Mouse (Mus musculus) ovary, postnatal 36 days (tissue): ENCODE data around the gene Tcaf2.
A peak's percentile ranks its signal among the peaks of the same experiment; 100 is the strongest.

Experiments
- DNase-seq: peaks from one replicate; pipeline ENCODE4 v3.0.0; 2022; ENCODE audit warnings: low spot score, mixed read lengths

Tcaf2 gene

DNA sequence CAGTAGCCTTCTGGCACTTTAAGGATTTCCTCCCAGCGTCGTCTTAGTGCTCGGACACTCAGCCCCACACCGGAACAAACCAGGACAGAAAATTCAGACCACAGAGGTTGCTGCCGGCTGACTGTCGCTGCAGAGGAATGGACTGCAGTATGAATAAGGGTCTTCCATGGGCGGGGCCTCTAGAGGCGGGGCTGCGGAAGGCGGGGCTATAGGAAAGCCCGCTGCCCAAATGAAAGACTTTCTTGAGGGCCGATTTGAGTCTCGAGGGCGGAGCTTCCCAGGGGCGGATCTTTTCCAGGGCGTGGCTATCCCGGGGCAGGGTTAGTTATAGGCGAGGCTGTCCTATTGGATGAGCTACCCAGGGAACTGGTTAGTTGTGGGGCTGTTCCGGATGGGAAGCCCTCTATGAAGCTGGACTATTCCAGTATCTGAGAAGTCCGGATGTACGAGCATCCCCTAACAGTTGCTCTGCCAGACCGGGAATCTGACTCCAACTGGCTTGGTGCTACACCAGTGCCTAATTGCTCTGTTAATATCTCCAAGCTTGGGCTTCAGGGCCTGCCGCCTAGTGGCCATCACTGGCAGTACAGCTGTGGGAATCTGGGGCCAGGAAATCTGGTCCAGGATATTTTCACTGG lies at the start of gene Tcaf2:
Tcaf2 (minus strand) TSS at position 343 of the 638 bp plus-strand sequence.
- DNase-seq: peak; percentile 85

DNA sequence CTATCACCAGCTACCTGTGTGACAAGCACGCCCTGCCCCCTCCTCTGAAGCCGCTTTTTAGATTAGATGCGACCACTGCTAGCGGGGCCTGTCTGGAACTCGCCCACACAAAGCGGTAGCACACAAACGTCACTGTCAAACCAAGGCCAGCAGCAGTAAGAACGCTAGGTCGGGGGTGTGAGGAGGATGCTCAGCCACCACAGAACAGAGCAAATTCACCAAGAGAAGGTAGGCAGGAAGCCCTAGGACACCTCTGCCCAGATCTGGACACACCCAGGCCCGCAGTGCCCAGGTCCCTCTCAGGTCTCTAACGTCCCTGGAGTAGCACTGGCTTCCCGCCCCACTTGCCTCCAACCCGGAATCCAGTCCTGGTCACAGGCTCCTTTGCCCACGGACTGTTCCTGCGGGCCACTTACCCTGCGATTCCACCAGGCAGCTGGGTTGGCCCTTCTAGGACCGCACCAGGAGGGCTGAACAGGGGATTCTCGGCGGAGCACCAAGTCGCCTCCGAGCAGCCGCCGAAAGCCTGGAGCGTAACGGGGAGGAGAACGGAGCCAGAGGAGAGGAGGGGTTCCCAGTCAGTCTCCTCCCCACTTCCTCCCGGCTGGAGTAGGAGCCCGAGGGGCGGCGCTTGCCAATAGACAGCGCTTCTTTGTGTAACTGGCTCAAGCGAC lies 47.6 kb upstream of the Tcaf2 start:
- peak; percentile 83 for DNase-seq

DNA sequence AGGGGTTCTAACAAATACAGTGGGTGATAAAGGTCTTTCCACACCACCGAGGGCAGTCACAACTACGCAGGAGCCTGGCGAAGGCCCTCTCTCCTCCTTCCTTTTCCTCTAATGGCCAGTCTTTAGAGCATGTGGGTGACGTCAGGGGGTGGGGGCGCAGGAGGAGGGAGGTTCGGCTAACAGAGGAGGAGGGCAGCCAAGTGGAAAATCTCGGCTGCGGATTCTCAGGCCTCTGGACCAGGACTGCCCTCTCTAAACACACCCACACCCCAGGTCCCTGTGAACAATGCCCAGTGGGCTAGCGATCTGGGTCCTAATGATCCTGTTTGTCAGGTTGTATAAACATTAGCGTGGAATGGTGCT lies 47.1 kb upstream of the Tcaf2 start:
- DNase-seq: peak; percentile 75

DNA sequence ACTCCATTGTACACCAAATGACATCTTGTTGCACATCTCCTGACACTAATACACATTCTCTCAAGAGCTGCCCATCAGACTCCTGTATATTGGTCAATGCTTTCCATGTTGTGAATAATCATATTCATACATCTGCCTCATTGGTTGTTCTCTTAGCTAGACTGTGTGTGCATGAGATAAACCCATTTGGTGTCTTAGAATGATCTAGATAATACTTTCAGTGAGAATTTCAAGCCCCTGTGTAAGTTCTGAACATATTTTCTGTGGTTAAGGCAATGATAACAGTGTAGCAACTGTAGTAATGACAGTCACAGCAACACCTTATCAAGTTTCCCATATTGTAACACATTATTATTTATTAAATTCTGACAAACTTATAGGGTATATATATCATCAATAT lies 44.7 kb upstream of the Tcaf2 start:
- DNase-seq: no peak

DNA sequence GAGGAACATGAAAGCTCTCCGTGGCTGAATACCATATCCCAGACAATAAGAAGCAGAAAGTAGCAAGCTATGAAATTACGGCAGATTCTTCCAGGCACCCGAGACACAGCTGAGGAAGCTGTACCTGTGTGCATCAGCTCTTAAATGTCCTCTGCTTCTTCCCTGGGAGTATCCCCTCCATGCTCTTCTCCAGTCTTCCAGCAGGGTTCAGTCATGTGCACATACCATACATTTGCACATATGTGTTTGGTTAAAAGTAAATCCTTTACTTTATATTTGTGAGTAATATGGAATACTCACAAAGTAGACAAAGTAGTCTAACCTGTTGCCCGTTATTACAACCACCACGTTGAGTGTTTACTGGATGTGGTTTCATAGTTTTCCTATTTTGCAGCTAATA lies 42.9 kb upstream of the Tcaf2 start:
- DNase-seq: no peak

DNA sequence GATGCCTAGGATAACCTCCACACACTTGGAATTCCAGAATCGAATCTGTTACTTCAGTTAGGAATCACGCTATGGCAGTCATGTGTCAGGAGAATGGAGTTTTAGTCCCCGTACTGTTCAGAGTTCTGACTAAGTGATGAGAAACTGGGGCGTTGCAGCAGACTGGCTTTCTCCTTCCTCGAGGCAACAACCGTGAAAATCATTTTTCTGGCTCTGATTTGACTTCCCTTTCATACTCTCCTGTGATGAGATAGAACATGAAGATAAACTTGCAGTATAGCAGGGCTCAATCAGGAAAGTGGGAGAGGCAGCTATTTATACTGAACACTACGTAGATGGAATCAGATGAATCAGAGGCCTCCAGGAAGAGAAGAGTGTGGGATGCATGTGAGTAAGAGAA lies 35.0 kb upstream of the Tcaf2 start:
- no peak for DNase-seq

- DNase-seq: no peak
These were observed 31.0 kb upstream of the Tcaf2 start for GRCm38 (mm10) chr6:42676011-42676410.

- DNase-seq: no peak
These were observed 26.7 kb upstream of the Tcaf2 start for GRCm38 (mm10) chr6:42671767-42672166.

DNA sequence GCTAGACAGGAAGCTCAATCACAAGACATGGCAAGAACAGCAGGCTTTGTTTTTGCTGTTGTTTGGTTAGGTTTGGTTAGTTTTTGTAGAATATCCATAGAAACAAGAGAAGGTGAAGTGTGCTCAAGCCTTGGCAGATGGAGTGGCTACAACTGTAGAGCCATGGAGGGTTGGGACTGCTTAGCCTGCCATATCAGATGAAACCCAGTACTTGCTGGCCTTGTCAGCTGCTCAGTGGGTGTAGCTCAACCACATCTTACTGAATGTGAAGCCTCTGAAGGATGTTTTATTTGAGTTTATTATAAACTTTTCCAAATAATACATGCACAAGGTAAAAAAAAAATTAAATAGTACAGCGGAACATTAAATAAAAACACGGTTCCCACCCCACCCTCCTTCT lies 22.7 kb upstream of the Tcaf2 start:
- no peak for DNase-seq

DNA sequence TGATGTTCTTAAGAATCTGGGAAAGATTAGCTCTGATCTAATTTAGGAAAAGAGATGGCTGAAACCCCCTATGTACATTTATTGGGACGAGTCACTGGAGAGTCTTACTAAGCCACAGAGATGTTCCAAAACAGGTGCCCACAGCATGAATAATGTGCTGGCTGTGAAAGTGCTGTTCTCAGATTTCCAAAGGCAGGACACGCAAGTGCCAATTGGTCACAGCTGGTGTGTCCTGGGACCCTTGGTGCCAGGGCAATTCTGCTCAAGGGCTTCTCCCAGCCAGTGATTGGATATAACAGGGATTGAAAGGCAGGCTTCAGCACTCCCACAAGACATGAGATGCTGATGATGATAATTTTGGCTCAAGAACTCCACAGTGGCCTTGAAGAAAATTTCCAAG lies 16.7 kb upstream of the Tcaf2 start:
- DNase-seq: no peak

- no peak for DNase-seq
These were observed 10.7 kb downstream of the Tcaf2 start for GRCm38 (mm10) chr6:42634393-42634792.

GRCm38 (mm10) chr6:42631395-42631794 lies 13.7 kb downstream of the Tcaf2 start:
- DNase-seq: no peak

GRCm38 (mm10) chr6:42616904-42617303 lies 28.1 kb downstream of the Tcaf2 start:
- DNase-seq: no peak

GRCm38 (mm10) chr6:42612218-42612617 lies 32.8 kb downstream of the Tcaf2 start:
- no peak for DNase-seq

DNA sequence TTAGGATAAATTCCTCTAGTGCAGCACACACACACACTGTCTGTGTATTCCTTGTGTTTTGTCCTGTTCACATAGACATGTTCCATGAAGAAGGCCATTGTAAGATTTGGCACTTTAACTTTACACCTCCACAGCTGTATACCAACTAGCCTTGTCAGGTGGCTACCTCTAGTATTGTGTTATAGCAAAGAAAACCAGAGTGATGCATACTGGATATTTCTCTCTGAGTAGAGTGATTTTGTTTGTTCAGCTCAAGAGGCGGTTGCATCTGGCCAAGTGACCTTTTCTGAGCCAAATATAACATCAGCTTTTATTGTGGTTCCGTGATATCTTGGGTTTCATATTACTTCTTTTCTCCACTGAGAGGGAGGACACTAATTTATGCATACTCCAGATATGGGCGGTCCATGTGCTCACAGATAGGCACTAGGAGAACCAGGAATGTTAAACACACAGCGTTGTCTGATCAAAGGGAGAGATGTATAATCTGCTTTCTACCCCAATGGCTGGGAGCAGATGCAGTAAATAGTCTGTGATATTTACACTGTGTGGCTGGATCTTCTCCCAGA lies 34.0 kb downstream of the Tcaf2 start:
- no peak for DNase-seq

- no peak for DNase-seq
These were observed 47.5 kb downstream of the Tcaf2 start, which contains the start of gene Tcaf3 for GRCm38 (mm10) chr6:42597592-42597991. TSS of gene Tcaf3 (minus strand) at chr6:42597692.

- no peak for DNase-seq
These were observed 51.7 kb downstream of the Tcaf2 start for GRCm38 (mm10) chr6:42593138-42593882.

DNA sequence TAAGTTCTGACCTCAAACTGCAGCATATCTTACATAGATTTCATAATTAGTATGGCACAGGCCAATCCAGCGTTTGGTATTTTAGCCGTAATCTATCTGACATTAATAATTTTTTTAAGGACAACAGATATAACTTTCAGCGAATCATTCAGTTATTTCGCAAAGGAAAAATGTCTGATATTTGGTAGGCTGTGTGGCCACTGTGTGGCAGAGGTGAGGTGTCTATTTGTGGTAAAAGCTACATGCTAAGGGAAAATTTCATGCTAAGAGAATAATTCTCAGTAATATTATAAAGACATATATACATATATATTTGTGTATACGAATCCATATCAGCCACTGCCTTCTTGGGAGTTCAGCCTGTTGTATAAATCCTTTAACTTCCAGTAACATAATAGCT lies 58.5 kb downstream of the Tcaf2 start:
- DNase-seq: no peak

GRCm38 (mm10) chr6:42583488-42583872 lies 61.6 kb downstream of the Tcaf2 start:
- peak; percentile 62 for DNase-seq

- no peak for DNase-seq
These were observed 62.1 kb downstream of the Tcaf2 start for GRCm38 (mm10) chr6:42582741-42583487.

DNA sequence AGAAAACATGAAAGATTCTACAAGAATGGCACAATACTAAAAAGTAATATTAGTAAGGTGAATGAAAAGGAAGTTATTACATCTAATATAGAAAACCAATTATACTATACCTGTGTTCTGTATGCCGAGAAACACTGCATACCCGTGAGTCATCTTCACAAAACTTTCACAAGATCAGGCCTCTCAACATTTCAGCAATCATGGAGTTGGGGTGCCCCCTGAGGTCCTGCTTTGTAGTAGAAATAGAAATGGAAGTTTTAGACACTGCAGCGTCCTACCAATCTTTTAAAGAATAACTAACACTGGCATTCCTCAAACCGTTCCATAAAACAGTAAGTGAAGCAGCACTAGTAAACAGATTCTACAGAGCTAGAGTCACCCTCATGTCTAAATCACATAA lies 66.4 kb downstream of the Tcaf2 start:
- DNase-seq: no peak

DNA sequence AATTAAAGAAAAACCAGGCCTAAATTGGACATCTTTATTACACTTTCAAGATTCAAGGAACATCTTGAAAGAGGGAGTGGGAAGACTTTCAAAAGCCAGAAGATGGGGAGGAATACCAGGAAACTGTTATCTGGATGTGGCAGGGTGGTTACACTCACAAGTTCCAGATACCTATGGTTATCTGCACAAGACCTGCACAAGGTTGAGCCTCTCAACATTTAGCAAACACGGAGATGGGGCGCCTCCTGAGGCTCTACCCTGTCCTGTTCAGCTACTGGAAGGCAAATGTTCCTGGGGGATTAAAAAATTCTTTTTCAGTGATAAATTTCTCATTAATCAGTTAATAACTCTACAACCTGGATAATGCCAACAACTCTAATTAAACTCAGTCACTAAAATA lies 67.6 kb downstream of the Tcaf2 start:
- DNase-seq: no peak
